Mouse (Mus musculus): ENCODE results near the gene Arhgef28. TPM values are rescaled to one million over a fixed set of nuclear protein-coding genes. Genes with fewer than 3 reads are reported as not detected.

The Arhgef28 gene
- polyA plus RNA-seq, 1 experiment: 3.3 TPM

DNA sequence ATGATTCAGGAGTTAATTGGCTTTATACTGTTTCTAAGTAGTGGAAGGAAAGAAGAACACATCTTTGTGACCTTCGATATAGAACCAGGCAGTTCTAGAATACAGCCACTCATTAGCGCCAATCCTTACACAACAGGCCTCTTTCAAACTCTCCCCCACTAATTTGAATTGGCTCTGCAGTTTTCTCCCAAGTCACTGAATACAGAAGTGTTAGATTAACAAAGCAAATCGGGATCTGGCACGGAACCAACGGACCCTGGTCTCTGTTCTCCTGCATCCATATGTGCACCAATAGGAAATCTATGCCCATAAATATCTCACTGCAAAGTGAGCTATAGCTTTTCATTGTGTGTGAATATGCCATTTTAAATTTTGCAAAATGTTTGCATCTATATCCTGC is 20.1 kb downstream of the Arhgef28 start:
- H3K4me3 ChIP-seq (ENCODE audit: low read depth, low read length): no peak overlapping the region
- H3K36me3 ChIP-seq (ENCODE audit: control insufficient read depth, insufficient read depth, low read length): no peaks in the 10 kb centered on the region
- H3K4me1 ChIP-seq (ENCODE audit: control insufficient read depth, insufficient read depth, insufficient read length, low read length): peaks cover 2% of the 10 kb centered on the region; the same call in 1 of the 2 replicates
- no peaks in the 10 kb centered on the region for H3K27me3 ChIP-seq (ENCODE audit: control insufficient read depth, insufficient read depth, low read length)
- TF ChIP-seq POLR2A (IDR thresholded peaks at IDR 0.05; ENCODE audit: low read depth, low read length) (no peak), CTCF (IDR thresholded peaks at IDR 0.05; ENCODE audit: extremely low read depth, insufficient read length, insufficient replicate concordance, low read depth, low read length) (no peak)
- no peak overlapping the region for H3K27ac ChIP-seq (ENCODE audit: insufficient read depth, low read depth, low read length)
- 80% methylated on average over 5 of the region's 5 CpGs for WGBS

GRCm38 (mm10) chr13:98184632-98185031 is 21.6 kb downstream of the Arhgef28 start:
- Histone ChIP-seq H3K27me3 (ENCODE audit: control insufficient read depth, insufficient read depth, low read length) (no peaks in the 10 kb centered on the region), H3K36me3 (ENCODE audit: control insufficient read depth, insufficient read depth, low read length) (no peaks in the 10 kb centered on the region), H3K27ac (ENCODE audit: insufficient read depth, low read depth, low read length) (no peak overlapping the region), H3K4me3 (ENCODE audit: low read depth, low read length) (no peak overlapping the region), H3K4me1 (ENCODE audit: control insufficient read depth, insufficient read depth, insufficient read length, low read length) (peaks cover 2% of the 10 kb centered on the region; the same call in 1 of the 2 replicates)
- WGBS: 40% methylated on average over 3 of the region's 3 CpGs
- no peak for TF ChIP-seq POLR2A (IDR thresholded peaks at IDR 0.05; ENCODE audit: low read depth, low read length)
- no peak for TF ChIP-seq CTCF (IDR thresholded peaks at IDR 0.05; ENCODE audit: extremely low read depth, insufficient read length, insufficient replicate concordance, low read depth, low read length)

- peak overlapping the region; percentile 48 for H3K27ac ChIP-seq (ENCODE audit: insufficient read depth, low read depth, low read length)
- H3K4me3 ChIP-seq (ENCODE audit: low read depth, low read length): peak overlapping the region; percentile 14; the same call in 1 of the 2 replicates
- no peak for TF ChIP-seq POLR2A (IDR thresholded peaks at IDR 0.05; ENCODE audit: low read depth, low read length)
- H3K36me3 ChIP-seq (ENCODE audit: control insufficient read depth, insufficient read depth, low read length): no peaks in the 10 kb centered on the region
- 34% methylated on average over 21 of the region's 21 CpGs for WGBS
- no peaks in the 10 kb centered on the region for H3K27me3 ChIP-seq (ENCODE audit: control insufficient read depth, insufficient read depth, low read length)
- H3K4me1 ChIP-seq (ENCODE audit: control insufficient read depth, insufficient read depth, insufficient read length, low read length): peaks cover 2% of the 10 kb centered on the region; the same call in 1 of the 2 replicates
Measured at GRCm38 (mm10) chr13:98183157-98183878, 22.9 kb downstream of the Arhgef28 start.

DNA sequence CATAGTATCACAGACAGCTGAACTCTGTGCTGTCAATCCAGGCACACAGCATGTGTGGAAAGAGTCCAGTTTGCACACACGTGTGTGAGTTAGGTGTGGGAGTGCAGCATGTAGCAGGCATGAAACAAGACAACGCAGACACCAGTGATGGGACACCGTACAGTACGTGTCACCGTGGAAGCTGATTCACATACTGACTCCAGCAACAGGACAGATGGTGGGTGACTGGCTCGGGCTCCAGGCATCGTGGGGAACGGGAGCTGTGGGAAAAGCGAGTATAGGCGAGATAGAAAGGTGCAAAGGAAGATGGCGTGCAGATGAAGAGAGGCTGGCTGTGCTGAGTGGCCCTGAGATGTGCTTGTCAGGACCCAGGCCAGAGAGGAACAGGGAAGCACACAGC is 23.9 kb downstream of the Arhgef28 start:
- WGBS: 94% methylated on average over 11 of the region's 11 CpGs
- no peaks in the 10 kb centered on the region for H3K27me3 ChIP-seq (ENCODE audit: control insufficient read depth, insufficient read depth, low read length)
- no peak overlapping the region for H3K4me3 ChIP-seq (ENCODE audit: low read depth, low read length)
- TF ChIP-seq POLR2A (IDR thresholded peaks at IDR 0.05; ENCODE audit: low read depth, low read length): no peak
- TF ChIP-seq CTCF (IDR thresholded peaks at IDR 0.05; ENCODE audit: extremely low read depth, insufficient read length, insufficient replicate concordance, low read depth, low read length): no peak
- H3K4me1 ChIP-seq (ENCODE audit: control insufficient read depth, insufficient read depth, insufficient read length, low read length): peaks cover 2% of the 10 kb centered on the region; the same call in 1 of the 2 replicates
- H3K36me3 ChIP-seq (ENCODE audit: control insufficient read depth, insufficient read depth, low read length): no peaks in the 10 kb centered on the region
- no peak overlapping the region for H3K27ac ChIP-seq (ENCODE audit: insufficient read depth, low read depth, low read length)

DNA sequence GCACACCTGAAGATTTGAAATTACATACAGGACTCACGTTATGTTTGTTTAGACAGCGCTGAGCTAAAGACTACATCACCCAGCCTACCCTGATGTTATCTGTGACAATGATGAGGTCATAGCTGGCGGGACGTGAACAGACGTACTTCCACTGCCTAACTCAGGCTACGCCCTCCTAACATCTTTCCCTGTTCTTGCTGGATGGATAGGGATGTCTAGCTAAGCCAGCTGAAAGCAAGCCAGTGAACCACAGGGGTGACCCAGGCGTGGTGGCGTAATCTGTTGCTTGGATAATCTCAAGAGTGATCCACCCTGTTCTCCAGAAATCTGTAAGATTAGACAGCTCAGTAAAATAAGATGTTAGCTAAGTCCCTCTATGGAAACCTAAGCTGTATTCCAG is 25.6 kb downstream of the Arhgef28 start:
- Histone ChIP-seq H3K4me1 (ENCODE audit: control insufficient read depth, insufficient read depth, insufficient read length, low read length) (peaks cover 10% of the 10 kb centered on the region; the same call in 1 of the 2 replicates), H3K27me3 (ENCODE audit: control insufficient read depth, insufficient read depth, low read length) (no peaks in the 10 kb centered on the region), H3K4me3 (ENCODE audit: low read depth, low read length) (no peak overlapping the region), H3K36me3 (ENCODE audit: control insufficient read depth, insufficient read depth, low read length) (no peaks in the 10 kb centered on the region), H3K27ac (ENCODE audit: insufficient read depth, low read depth, low read length) (no peak overlapping the region)
- WGBS: 82% methylated on average over 8 of the region's 8 CpGs
- TF ChIP-seq POLR2A (IDR thresholded peaks at IDR 0.05; ENCODE audit: low read depth, low read length) (no peak), CTCF (IDR thresholded peaks at IDR 0.05; ENCODE audit: extremely low read depth, insufficient read length, insufficient replicate concordance, low read depth, low read length) (no peak)

DNA sequence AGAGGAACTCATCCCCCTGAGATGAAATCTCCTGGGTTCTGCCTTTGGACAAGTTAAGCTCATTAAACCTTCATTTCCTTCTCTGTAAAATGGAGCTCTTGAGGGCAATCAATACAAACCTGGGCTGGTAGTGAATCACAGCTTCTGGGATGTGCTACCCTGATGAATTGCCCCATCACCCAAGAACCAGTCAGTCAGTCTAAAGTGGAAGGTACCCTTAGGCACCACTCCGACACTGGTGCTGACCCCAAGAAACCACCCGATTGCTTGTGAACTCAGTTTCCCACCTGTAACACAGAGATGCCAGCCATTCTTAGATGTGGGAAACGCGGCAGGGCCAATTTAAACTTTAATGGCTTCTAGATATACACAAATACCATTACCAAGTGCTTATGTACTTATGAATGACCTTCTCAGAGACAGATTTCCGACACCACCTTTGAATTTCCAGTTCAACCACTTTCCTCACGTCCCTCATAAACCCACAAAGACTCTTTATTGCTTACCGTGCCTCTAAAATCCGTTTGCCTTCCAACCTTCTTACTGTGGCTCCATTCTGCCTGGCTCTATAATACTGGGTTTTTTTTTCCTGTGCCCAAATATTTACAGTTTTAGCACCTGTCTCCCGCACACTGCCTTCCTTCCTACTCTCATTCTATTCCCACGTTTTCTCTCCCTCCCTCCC is 30.8 kb downstream of the Arhgef28 start:
- Histone ChIP-seq H3K36me3 (ENCODE audit: control insufficient read depth, insufficient read depth, low read length) (no peaks in the 10 kb centered on the region), H3K4me1 (ENCODE audit: control insufficient read depth, insufficient read depth, insufficient read length, low read length) (peaks cover 13% of the 10 kb centered on the region; the same call in 1 of the 2 replicates), H3K4me3 (ENCODE audit: low read depth, low read length) (no peak overlapping the region), H3K27me3 (ENCODE audit: control insufficient read depth, insufficient read depth, low read length) (no peaks in the 10 kb centered on the region), H3K27ac (ENCODE audit: insufficient read depth, low read depth, low read length) (0 out of 2 replicates have a peak overlapping the region, but pooled peaks have one; percentile 26)
- TF ChIP-seq POLR2A (IDR thresholded peaks at IDR 0.05; ENCODE audit: low read depth, low read length): no peak
- WGBS: 18% methylated on average over 10 of the region's 10 CpGs

GRCm38 (mm10) chr13:98173008-98173407 is 33.2 kb downstream of the Arhgef28 start:
- H3K36me3 ChIP-seq (ENCODE audit: control insufficient read depth, insufficient read depth, low read length): no peaks in the 10 kb centered on the region
- peaks cover 13% of the 10 kb centered on the region; the same call in 1 of the 2 replicates for H3K4me1 ChIP-seq (ENCODE audit: control insufficient read depth, insufficient read depth, insufficient read length, low read length)
- H3K27ac ChIP-seq (ENCODE audit: insufficient read depth, low read depth, low read length): no peak overlapping the region
- TF ChIP-seq POLR2A (IDR thresholded peaks at IDR 0.05; ENCODE audit: low read depth, low read length) (no peak), CTCF (IDR thresholded peaks at IDR 0.05; ENCODE audit: extremely low read depth, insufficient read length, insufficient replicate concordance, low read depth, low read length) (no peak)
- no peak overlapping the region for H3K4me3 ChIP-seq (ENCODE audit: low read depth, low read length)
- no peaks in the 10 kb centered on the region for H3K27me3 ChIP-seq (ENCODE audit: control insufficient read depth, insufficient read depth, low read length)
- WGBS: 72% methylated on average over 6 of the region's 6 CpGs
